Mouse (Mus musculus): ENCODE measurements at regions not wholly inside any gene's neighbourhood (a gene's known extent, or its start where the extent isn't known, plus 50 kb on each side); places are given as distances from the start of the nearest gene placed in this dataset.

DNA sequence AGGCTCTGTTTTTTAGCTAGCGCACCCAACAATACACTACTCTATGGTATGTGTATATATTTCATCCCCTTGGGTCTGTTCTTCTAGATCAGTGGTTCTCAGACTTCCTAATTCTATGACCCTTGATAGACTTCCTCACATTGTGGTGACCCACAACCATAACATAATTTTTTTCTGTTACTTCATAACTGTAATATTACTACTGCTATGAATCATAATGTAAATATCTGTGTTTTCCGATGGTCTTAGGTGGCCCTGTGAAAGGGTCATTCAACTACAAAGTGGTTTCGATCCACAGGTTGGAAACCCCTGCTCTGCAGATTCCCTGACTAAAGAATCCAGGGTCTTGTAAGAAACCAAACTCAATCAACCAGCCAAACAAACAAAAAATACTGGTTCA lies 220.8 kb downstream of the Opa1 start:
- DNase-seq (ENCODE audit: low spot score): no peak

DNA sequence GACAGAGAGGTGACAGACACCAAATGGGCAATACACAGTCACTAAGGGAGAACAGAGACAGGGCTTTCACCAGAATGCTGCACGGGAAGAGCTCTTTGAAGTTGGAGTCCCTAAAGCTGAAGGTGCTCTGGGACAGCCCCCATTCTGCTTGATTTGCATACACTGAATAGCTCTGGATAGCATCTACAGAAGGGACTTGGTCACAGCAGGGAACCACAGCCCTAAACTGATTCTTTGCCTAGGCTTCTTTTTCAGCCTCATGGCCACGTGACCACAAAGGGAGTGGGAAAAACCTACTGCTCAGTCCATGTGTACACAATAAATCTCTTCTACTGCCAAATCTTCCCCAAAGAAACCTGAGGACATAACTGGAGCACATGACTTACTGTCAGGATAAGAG lies 221.3 kb downstream of the Opa1 start:
- DNase-seq (ENCODE audit: low spot score): no peak

DNA sequence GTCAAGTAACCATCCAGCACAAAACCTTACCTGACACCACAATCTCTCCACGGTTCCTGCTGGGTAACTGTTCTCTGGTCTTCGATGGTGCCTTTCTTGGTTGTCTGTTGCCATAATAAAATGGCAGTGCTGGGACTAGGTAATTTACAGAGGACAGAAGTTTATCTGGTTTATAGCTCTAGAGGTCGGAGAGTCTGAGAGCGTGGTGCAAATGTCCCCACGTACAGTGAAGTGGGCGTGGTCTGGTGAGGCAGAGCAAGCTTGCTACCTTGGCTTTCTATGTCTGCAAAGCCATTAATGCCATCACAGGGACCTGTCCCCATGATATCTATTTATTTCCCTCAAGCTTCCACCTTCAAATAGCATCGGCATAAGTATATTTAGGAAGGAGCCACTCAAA lies 223.0 kb downstream of the Opa1 start:
- no peak for DNase-seq (ENCODE audit: low spot score)

DNA sequence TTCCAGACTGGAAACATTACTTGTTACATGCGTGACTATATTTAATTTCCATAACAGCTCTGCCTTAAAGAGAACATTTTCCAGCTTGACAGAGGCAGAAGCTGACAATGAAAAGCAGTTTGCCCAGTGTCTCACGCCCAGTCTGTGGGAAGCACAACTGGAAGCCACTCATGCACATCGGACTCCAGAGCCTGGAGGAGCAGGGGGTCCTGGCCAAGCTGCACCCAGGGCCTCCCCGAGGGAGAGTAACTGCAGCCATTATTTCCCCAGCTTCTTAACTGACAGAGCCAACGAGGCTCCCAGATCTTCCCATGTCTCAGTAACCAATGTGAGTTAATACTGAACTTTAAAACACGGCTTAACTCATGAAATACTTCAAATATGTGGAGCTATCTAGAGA lies 223.5 kb downstream of the Opa1 start:
- DNase-seq (ENCODE audit: low spot score): no peak

DNA sequence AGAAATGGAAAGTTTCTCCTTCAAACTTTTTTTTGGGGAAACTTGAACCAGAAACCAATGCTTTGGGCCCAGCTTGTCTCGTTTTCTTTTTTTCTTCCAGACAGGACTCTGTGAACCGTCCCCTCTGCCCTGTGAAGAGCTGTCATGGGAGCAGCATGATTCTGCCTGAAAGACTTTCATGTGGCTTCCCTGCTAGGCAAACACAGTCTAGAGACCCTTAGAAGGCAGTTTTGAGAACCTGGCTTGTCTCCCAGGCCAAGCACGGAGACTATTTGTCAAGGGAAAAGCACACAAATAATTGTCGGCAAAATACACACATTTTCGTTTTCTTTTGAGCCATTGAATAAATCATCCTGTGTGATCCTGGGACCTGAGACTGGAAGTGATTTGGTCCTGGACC lies 228.7 kb downstream of the Opa1 start:
- no peak for DNase-seq (ENCODE audit: low spot score)

DNA sequence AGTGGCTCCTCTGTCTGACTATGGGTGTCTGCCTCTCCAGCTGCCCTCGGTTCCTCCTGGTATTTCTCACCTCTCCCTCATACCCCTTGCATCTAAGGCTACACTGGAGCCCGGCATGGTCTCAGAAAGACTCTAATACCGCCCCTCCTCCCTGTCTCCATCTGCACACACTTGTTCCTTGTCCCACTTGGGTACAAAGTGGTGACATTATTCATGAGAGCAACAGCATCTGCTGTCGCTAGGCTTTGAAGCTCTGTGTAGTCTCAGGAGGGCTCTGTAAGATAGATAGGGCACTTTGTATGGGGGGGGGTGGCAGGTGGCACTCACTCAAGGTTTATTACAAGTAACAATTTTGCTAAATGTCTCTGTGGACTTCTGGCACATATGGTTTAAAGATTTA lies 229.7 kb downstream of the Opa1 start:
- no peak for DNase-seq (ENCODE audit: low spot score)

DNA sequence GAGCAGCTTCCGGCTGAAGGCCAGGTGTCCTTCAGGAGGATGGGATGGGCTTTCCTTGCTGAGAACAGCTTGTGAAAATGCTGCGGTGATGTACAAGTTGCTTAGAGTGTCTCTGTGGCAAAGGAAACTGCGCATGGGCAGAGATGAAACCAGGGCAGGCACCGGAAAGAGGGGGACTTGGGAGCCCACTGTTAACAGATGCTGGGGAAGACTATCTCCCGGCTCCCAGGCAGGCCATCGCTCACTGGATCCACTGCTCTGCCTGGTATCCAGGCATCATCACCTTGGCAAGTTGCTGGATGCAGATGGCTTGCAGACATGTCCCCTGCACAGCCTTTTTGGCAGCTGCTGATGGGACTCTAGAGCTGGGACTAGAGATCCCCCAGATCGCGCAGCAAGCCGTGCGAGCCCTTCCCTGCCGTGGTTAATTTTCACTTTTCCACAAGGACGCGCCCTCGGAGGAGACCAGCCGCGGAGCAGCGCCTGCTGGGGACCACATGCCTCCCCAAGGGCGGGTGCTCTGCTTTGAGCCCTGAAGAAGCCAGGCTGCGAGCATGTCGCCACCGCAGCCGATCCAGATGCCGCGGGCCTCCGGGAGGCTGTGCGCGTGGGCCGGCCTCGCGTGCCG lies 234.4 kb downstream of the Opa1 start:
- peak; percentile 57 for DNase-seq (ENCODE audit: low spot score)

DNA sequence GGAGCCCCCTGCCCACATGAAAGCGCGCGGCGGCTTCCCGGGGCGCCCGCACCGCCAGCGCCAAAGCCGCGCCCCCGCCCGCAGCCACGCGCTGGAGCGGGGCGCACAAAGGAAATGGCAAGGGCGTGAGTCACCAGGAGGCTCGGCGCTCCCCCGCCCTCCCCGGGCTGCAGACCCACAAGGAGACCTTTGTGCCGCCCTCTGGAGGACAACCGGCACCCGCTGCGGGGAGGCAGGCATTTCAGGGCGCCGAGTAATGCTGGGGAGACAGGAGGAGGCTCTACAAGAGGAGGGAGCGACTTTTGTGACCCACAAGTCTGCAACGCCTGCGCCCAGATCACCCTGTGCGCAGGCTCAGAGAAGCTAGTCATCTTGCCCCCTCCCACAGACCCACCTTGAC lies 234.9 kb downstream of the Opa1 start:
- DNase-seq (ENCODE audit: low spot score): peak; percentile 75

DNA sequence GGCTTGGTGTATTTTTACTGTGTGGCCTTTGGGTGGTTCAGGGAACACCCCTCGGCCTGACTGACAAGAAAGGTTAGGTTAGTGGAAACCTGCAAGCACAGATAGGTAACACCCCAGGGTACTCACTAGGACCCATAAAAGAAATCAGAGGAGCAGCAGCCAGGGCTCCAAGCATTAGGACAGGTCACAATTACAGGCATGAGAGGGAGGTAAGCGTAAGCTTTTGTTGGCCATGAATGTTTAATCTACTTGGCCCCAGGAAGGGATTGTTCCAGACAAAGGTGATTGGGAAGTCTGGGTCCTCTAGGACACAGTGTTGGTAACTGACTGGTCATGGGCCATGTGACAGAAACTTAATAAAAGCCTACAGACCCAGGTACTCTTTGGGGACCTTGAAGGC lies 235.5 kb downstream of the Opa1 start:
- no peak for DNase-seq (ENCODE audit: low spot score)

DNA sequence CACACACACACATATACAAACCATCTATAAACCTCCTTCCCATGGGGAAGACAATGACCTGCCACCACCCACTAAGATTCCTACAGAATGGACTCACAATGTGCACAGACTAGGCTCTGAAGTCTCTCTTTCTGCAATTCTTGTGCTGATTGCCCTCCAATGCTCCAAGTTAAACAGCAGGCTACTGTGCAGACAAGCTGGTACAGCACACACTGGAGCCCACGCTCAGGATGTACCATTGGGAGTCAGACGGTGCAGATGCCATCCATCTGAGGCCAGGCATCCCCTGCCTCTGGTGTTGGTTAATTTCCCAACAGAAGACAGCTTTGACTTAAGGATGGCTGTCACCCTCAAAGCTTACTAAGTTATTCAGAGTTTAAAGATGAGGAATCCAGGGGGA lies 236.1 kb downstream of the Opa1 start:
- no peak for DNase-seq (ENCODE audit: low spot score)

DNA sequence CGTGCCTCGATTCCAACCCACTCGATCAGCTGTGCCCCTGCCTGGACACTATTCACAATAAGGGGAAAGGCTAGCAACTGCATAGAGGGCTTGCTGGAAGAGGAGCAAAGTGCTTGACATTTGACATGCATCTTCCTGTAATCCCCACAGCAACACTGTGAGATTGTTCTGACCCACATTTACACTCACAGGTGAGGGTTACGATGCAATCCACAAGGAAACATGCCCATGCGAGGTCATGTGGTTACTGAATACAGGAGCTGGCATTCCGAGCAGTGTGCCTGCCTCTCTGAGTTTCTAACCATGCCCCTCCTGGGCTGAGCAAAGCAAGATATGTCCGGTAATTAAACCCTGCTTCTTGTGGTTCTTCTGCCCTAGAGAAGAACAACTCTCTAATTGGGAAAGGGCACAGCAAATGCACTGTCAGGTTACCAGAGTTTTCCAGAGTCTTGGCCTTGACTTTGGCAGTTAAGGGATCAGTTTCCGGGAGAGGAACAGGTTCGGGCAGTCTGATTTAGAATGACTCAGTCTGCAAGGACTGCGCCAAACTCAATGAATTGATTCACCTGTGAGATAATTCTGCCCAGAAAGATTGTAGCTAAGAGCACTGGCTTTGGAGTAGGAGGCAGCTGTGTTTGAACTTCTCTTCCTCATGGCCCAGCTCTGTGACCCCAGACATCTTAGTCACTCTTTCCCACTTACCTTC lies 236.7 kb downstream of the Opa1 start:
- DNase-seq (ENCODE audit: low spot score): no peak

DNA sequence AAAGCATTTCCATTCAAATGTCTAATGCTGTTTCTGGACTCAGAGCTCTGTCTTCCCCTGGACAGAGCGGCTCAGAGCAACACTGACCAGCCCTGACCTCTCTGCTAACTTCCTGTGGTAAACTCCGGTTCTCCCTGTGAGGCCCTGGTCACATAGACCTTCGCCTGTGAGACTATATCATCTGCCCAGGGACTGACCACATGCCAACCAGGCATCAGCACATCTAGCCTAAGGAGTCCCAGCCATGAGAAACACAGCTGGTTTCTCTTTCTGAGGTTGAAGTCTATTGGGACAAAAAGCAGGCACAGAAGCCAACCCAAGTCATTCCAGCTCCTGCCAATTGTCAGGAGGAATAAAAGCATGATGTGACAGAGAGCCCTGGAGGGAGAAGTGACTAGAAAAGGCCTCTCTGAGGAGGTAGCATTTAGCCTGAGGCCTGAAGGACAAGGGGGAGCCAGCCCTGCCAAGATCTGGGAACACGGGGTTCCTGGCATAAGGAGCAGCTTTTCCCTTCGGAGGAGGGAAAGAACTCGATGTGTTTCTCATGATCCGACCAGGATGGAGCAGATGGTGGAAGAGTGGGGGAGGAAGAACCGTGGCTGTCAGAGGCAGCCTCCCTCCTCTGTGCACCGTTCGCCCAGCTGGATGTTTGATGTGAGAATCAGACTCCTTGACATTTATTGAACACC lies 237.7 kb downstream of the Opa1 start:
- no peak for DNase-seq (ENCODE audit: low spot score)

DNA sequence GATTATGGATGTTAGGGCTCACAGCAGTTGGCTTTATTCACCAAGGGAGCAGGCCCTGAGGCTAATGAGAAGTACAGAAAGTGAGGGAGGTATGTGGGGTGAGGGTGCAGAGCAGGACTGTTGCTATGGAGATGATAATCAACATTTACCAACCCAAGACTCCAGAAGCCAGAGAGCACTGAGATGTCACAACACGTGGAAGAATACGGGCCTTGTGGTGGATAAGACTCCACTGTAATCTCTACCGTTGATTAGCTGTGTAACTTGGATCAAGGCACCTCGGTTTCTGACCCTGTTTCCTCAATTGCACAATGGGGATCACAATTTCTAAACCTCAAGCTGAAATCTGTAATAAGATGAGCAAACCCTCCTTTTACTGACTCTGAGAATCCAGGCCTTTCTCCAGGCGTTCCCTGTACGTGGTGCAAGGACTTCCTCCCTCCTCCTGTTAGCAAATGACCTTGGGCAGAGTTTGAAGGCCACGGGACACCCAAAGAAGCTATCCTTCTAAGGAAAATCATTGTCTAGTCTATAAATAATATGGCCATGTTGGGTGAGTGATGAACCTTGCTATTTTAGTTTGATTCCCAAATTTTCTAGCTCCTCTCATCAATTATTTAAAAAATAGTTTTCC lies 239.8 kb downstream of the Opa1 start:
- DNase-seq (ENCODE audit: low spot score): no peak

DNA sequence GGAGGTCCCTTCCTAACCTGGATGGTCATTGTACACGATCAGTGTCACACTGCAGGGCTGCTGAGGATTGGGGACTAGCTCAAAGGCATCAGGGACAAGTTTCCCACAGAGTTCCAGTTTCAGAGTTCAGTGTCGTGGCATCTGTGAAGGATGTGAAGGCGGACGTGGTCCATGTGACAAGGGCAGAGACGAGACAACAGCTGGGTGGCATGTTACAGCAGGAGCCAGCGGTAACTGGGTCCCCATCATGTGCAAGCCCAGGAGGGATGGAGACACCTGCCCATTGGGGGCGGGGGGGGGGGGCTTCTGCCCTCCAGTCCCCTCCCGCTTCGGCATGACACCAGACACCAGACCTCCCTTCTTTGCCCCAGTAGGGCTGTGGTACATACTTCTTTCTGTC lies 241.6 kb downstream of the Opa1 start:
- DNase-seq (ENCODE audit: low spot score): no peak

DNA sequence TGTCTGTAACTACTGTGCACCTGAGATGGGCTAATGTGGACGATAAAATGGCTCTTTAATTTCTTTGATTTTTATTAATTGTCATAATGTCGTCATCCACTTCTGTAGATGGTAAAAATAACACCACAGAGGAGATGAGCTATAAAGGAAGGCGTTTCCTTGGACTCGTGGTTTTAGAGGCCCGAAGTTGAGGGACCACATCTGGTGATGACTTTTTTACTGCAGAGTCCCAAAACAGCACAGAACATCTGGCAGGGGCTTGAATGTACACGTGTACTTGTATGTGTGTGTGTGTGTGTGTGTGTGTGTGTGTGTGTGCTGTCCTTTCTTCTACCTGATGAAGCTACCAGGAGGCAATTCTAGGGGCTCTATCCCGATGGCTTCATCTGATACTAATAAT lies 242.1 kb upstream of the Hes1 start:
- DNase-seq (ENCODE audit: low spot score): no peak

DNA sequence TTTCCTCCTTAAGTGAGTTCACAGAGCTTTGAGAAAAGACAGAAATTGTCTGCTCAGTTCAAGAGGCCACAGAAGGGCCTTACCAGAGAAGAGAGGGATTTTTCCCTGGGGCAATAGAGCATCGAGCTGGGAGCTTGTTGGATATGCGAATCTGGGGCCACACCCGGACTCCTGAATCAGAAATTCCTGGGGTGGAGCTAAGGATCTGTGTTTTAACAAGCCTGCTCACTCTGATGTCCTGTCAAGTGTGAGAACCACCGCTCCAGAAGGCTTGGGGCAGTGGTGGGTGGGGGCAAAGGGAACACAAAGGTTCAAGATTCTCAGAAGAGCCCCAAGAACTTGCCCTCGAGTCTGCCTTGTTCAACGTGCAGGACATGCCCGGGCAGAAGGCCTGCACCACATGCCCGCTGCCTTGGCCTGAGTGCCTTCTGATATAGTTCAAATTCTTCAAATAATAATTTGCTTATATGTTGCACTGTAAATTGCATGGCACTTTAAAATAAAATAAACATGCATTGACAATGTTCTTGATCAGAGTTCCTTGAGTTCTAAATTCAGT lies 241.3 kb upstream of the Hes1 start:
- DNase-seq (ENCODE audit: low spot score): peak; percentile 20

DNA sequence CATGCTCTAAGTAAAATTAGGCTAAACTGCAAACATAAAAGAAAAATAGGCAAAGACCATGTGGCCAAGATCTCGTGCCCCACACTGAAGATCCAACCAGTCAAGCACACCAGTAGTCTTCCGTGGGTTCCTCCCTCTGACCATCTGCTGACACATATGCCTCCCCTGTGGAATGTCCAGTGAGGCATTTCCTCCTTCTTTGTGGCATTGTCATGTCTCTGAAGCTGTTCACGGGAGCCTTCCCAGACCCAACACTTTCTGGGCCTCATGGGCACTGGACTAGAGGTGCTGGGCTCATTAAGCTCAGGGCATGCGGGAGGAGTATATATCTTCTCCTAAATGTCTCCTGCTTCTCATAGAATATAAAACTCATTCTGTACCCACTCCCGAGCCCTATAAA lies 237.3 kb upstream of the Hes1 start:
- DNase-seq (ENCODE audit: low spot score): no peak

DNA sequence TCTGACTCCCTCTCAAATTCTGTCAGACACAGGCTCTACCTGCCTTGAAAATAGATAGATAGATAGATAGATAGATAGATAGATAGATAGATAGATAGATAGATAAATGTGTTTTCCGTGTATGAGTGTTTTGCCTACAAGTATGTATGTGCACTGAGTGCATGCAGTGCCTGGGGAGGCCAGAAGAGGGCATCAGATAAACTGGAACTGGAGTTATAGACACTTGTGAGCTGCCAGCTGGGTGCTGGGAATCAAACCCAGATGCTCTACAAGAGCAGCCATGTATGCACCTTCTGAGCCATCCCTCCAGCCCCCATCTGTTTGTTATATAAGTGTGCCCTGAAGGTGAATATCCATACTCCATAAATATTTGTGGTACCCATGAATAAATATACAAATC lies 236.4 kb upstream of the Hes1 start:
- no peak for DNase-seq (ENCODE audit: low spot score)

DNA sequence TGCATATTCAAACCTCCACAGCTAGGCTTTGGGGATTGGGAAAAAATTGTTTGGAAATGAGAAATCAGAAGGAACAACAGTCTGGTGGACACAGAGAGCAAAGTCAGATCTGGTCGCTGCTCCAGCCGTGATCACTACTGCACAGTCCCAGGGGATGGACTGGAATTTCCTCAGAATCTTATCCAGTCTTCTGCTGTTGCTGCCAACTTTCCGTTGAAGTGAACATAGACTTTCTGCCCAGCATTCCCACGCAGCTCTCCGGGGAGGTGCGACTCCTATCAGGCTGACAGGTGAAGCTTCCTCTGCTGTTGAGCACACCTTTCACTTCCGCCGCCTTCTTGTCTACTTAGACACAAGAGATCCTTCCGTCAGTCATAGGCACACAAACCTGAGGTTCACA lies 234.7 kb upstream of the Hes1 start:
- no peak for DNase-seq (ENCODE audit: low spot score)

DNA sequence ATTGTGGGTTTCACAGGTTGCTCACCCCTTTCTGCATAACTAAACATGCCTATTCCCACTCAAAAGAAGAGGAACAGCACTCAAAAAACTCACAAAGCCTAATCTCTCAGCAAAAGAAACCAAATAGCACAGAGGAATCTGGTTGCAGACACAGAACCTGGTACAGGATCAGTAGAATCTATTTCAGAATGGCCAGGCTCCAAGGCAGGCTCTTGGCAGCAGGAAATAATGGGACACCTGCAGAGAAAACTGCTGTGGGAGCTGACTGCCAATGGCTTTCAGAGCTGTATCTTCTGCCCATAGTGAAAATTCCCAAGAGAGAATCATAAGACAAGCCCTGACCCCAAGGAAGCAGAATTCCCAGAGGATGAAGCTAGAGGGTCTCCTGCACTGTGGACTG lies 234.1 kb upstream of the Hes1 start:
- DNase-seq (ENCODE audit: low spot score): no peak

DNA sequence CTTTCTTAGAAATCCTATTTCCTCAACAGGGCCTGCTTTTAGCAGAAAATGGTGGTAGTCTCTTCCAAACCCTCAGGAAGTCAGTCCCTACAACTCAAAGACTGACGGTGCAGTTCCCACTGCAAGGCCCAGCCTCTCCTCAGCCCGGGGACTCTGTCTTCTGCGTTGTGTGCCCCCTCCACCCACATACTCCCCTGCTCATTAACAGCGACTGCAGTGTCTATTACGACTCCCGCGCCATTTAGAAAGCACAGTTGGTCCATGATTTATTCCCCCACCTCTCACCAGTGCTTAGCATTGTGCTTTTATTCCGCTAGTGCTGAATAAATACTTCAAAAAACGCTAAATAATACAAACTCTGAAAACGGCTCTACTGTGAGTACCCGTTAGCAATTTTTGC lies 230.9 kb upstream of the Hes1 start:
- DNase-seq (ENCODE audit: low spot score): no peak

DNA sequence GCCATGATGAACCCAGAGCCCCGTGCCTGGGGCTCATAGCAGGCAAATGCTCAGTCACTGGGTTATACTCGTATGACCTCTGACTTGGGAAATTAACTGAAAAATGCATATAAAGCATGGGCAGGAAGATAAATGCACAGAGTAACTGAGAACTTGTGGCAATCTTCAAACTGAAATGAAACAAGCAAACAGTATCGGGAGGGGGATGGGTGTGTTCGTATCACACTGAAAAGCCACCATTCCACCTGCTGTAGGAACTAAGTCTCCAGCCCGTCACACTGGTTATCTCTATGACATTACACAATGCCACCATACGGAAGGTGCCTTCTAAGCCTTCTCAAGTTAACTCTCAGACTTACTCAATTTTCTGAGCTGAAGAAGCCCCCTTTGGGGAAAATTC lies 230.3 kb upstream of the Hes1 start:
- no peak for DNase-seq (ENCODE audit: low spot score)

DNA sequence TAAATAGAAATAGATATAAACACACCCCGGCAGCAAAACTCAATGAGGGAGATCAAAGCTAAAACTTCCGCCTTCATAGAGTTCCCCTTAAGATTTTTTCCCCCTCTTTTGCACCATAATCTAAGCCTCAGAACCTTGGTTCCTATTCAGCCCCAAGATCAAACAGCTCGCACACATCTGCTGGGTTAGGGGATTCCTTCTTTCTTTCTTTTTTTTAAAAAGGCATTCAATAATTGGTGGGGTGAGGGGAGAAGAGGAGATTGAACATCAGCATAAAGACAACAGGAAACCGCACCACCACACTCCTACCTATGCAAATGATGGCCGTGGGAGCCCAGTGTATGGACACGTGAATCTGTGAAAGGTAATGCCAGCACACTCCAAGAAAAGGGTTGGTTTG lies 229.5 kb upstream of the Hes1 start:
- DNase-seq (ENCODE audit: low spot score): no peak

Measured in urinary bladder, adult 2 months (tissue).